Mouse (Mus musculus) lung, adult 18-20 months (tissue): ENCODE results near the gene Mybl2.
"Not testable (repeated sequence)": the region's sequence is repeated elsewhere in the genome, so short reads cannot be mapped to it uniquely, and the experiment has no call there.

Experiments used
- DNase-seq, 2 experiments: peaks; one replicate each; pipeline ENCODE4 v3.0.0; 2022; ENCODE audit warnings: mixed read lengths in 2 of 2

Mybl2 gene

DNA sequence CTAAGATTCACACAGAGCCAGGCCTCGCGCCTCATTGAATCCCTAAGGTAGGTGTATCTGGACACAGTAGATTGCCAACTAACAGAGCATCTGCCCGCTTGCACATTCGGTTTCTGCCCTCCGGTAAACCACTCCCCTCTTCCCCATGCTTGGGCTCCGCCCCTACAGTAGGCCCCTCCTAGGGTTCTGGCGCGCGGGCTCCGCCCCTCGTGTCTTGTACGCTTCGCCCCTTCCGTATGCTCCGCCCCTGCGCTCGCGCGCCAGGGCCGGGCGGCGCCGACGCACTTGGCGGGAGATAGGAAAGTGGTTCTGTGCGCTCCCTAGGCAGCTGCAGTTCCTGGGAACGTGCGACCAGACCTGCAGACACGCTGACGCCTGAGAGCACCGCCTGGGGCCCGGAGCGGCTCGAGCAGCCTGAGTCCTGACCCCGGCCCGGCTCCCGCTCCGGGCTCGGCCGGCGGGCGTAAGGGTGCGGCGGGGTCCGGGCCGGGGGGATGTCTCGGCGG lies at the start of gene Mybl2:
TSS of gene Mybl2 (plus strand) at position 353 of the 506 bp plus-strand sequence.
- DNase-seq = peak; percentile 95 to 97

DNA sequence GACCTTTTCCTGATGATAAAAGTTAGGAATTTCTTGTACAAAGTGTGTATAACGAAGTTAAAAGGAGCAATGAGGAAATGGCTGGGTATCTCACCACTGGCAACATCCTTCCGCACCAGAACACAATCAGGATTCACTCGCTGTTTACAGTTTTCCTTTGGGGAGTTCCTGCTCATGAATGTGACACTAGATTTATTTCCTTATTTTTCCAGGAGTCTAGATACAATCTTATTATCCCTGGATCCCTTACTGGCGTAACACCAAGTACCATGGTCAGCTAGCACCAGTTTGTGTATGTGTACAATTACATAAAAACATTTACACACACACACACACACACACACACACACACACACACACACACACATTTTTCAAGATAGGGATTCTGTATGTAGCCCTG lies 47.2 kb upstream of the Mybl2 start:
- DNase-seq = peak in 1 of 2 experiments; percentile 39

DNA sequence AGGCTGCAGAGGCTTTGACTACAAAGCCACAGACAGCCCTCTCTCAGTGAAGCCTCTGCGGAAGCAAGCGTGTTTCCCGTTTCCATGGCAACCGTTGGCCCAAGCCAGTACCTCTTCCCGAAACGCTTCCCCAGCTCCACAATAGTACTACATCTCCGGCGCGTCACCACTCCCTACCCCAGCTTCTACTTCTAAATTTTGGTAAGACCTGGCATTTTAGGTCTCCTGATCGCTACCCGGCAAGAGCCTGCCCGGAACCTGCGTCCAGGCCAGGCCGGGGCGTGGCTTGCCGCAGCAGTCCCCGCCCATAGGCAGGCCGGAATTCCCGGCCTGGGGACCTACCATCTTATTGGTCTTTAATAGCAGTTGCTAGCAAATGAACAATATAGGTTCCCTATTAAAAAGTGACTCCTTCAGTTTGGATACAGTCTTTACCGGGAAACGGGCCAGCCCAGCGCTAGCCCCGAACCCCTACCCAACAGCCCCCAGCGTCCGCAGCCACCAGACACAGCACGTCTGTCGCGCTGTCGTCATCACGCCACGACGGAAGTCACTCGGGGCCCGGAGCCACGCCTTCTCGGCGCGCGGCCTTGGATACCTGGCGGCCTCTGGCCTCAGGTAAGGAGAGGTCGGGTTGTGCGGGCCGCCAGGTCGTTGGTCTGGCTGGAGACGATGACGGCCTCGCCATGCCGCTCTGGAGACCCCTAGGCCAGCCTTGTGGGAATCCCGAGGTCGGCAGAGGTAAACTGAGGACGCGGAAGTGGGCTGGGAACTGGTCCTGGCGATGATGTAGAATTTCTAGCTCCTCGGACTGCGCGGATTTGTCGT lies 37.4 kb upstream of the Mybl2 start, which contains the start of gene Ift52:
TSS of gene Ift52 (plus strand) at position 439 of the 828 bp plus-strand sequence.
- DNase-seq = peak; percentile 91 to 92

DNA sequence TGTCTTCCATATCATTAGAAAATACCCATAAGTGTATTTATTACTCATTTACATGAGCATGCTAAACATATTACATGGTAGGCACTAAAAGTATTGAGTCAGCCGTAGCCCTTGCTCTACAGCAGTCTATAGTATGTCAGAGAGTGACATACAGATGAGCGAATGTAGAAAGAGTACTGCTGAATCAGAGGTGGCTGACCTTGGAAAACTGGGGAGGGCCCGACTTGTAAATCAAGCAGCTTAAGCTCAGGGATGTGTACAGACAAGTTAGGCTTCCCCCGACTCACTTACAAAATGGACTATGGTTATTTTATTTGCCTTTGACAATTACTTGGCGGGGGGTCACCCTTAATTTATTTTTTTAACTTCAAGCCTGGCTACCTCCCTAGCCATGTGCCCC lies 23.2 kb upstream of the Mybl2 start:
- no peak for DNase-seq

DNA sequence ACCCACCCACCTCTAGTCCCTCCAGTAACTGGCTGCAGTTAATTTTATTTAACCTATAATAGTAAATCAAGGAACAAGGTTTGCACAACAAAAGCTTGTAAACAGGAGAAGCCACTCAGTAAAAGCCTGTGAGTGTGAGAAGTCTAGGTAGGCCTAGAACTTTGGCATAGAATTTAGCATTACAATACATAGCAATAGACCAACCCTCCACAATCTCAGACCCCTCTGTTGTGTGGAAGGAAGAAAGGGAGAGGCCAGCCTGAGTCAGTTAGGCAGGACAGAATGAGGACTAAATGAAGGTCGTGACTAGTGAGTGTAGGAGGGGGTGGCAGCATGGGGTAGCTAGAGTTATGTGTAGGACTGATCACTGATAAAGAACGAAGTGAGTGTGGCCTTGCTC lies 22.7 kb upstream of the Mybl2 start:
- no peak for DNase-seq

DNA sequence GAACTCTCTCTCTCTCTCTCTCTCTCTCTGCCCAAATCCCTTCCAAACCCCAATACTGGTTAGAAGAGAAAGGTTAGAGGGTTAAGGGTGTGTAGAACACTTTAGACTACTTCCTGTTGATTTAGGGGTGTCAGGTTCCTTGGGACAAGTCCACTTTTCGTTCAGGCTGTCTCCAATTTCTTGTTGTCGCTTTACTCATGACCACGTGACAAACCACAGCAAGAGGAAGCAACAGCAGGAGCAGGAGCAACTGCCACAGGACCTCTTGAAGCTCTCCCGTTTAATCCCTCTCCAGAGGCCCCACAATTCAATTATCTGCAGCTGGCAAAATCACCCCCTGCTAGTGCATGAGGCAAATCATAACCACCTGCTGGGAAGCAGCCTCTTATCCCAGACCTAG lies 21.9 kb upstream of the Mybl2 start:
- peak in 1 of 2 experiments; percentile 17 for DNase-seq

DNA sequence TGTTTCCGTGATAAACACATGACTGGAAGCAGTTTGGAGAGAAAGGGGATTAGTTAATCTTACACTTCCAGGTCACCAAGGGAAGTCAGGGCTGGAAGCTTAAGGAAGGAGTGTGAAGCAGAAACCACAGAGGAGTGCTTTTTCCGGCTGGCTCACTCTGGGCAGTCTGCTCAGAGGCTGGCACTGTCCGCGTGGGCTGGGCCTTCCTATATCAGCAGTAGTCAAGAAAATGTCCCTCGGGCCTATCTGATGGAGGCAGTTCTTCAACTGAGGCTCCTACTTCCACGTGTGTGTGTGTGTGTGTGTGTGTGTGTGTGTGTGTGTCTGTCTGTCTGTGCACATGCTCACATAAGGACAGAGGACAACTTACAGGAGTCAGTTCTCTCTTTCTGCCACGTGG lies 14.5 kb upstream of the Mybl2 start:
- DNase-seq = no peak

DNA sequence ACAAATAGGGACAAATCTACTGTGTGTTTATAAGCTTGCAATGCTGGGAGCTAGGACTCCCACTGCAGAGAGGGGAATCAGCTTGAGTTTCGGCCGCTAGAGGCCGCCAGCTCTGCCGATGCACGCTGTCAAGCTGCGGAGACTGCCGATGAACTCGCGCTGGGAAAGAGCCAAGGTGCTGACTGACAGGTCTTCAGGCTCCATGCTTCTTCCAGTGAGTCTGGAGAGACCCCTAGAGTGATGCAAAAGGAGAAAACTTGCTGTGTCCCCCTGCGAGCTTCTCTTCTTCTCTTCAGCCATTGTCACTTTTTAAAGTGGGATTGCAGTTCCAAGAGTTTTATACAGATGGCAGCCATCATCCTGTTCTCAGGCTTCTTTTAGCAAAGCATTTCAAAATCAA lies 6.4 kb upstream of the Mybl2 start:
- peak; percentile 64 to 68 for DNase-seq

DNA sequence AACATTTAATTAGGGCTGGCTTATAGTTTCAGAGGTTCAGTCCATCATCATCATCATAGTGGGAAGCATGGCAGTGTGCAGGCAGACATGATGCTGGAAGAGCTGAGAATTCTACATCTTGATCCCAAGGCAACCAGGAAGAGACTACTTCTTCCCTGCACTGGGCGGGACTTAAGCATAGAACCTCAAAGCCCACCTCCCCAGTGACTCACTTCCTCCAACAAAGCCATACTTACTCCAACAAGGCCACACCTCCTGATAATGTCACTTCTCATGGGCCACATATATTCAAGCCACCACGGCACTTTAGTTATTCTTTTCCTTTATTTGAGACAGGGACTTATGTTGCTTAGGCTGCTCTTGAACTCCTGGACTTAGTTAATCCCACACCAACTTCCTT lies 5.4 kb upstream of the Mybl2 start:
- no peak for DNase-seq

DNA sequence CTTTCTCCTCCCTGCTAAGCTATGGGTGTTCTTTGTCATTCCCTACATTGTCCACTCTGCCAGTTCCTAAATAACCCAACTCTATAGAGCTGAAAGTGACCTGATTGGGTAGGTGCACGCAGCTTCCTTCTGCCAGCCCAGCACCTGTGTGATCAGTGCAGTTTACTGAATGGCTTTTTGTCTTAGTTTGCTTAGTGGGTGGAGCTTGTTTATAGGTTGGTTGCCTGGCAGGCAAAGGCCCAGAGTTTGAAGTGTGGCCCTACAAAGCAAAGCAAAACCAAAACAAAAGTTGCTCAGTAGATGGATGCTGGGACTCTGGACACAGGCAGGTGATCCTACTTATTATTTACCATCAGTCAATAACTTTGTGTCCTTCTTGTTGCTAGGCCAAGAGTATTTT lies 2.8 kb upstream of the Mybl2 start:
- DNase-seq = peak; percentile 24 to 40

DNA sequence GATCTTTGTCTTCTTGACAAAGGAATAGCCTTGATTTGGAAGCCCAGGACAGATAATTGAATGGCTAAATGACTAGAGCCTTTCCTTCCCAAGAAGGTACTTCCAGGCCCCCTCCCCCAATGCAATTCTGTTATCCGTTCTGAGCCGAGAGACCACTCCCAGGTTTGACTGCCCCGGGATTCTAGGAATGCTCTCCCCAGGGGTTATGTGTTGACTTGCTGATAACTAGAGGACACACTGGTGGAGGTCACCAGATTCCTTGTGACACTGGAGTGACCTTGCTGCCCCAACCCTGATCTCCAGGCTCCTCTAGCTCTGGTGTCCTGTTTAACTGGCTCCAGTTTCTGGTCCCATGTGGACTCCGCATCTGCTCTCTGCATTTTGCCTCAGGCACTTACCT lies 2.4 kb upstream of the Mybl2 start:
- peak; percentile 8 to 33 for DNase-seq

DNA sequence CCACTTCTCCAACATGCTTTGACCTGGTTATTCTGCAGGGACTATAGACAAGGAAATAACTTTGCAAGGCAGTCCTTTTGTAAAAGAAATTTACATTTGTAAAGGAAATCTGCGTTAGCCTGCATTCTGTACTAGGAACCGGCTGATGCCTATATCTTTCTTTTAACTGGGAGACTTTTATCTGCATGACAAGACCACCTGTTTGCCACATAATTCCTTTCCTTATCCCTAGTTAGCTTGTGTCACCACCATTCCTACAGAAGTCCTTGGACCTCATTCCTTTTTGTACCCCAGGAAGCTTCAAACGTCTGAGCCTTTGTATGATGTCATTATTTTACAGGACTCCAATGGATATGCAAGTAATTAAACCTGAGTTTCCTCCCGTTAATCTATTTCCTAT lies 1.7 kb upstream of the Mybl2 start:
- no peak for DNase-seq

DNA sequence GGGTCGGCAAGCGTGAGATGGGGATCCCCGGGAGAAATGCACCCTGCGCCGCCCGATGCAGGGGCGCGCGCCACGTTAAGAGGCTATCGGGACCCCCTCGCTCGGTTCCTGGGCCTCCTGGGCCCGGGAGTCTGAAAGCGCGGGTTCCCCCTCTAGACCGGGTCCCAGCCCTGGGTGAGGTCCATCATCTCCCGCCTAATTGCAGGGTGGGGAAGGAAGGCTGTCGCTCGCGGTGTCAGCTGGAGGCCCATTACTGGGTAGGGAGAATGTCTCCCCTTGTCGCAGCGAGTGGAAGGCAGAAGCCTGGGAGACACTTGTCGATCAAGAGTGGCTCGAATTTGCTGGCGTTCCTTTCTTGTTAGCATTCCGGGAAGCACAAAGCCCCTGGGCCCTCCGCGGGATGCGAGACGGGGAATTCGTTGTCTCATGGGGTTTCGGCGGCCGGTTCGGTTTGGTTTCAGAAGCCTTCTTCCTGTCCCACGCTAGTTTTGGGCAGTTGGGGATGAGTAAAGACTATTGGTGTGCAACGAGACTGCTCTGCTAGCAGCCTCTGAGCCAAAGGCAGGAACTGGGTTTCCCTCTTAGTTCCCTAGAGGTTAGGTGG lies 506 bp downstream of the Mybl2 start:
- no peak for DNase-seq

DNA sequence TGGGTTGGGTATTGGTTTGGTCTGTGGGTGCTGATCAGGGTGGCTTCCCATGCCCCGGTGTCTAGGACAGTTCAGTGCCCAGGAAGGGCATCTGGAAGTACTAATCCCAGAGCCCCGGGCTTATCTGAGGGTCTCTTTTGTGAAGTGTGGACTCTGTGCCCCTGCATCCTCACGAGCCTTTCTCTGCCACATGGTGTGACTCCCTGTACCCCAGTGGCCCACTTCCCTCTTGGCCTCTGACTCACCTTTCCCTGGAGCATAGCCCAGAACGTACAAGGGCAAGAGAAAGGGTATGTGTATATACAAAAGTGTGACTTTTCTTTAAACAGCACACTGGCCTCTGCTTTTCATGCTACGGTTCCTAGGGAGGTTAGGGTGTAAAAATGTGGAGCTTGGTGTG lies 1.2 kb downstream of the Mybl2 start:
- DNase-seq = no peak

DNA sequence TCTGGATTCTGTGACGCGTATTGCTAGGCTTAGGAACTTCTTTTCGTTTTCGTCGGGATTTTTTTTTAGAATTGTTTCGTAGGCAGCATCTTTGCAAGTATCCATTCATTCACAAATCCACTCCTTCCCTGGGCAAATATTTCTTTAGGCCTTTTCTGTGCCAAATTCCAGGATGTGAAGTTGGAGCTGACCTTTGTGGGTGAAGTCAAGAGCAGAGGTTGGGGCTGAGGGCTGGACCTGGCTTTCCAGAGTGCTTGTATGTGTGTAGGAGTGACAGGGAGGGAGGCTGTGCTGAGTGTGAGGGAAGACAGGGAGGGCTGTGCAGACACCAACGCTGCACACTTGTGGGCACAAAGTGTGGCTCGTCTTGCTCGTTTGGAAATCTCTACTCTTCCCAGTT lies 2.1 kb downstream of the Mybl2 start:
- DNase-seq = peak; percentile 18 to 45

DNA sequence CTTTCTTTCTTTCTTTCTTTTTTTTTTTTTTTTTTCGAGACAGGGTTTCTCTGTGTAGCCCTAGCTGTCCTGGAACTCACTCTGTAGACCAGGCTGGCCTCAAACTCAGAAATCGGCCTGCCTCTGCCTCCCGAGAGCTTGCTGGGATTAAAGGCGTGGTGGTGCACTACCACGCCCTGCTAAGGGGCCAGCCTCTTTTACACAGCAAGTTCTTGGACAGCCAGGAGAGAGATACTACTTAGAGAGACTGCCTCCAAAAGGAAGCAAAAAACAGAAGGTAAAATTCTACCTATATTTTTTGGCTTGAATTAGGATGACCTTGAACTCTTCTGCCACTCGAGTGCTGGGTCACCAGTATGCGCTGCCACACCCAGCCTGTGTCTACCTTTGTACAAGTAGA lies 4.5 kb downstream of the Mybl2 start:
- DNase-seq = not testable (repeated sequence)

DNA sequence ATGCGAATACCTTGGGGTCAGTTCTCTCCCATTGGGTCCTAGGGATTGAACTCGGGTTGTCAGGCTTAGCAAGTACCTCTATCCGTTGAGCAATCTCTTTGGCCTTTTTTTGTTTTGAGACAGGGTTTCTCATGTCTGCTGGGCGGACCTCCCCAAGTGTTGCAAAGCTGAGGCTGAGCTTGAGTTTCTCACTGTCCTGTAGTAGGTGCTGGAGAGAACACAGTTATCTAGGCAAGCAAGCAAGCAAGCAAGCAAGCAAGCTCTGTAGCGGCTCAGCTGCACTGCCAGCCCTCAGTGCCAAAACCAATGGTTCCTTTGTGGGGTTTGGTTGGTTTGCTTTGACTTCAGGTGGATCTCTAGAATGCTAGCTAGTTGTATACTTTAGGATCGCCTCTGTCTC lies 6.1 kb downstream of the Mybl2 start:
- DNase-seq = no peak

DNA sequence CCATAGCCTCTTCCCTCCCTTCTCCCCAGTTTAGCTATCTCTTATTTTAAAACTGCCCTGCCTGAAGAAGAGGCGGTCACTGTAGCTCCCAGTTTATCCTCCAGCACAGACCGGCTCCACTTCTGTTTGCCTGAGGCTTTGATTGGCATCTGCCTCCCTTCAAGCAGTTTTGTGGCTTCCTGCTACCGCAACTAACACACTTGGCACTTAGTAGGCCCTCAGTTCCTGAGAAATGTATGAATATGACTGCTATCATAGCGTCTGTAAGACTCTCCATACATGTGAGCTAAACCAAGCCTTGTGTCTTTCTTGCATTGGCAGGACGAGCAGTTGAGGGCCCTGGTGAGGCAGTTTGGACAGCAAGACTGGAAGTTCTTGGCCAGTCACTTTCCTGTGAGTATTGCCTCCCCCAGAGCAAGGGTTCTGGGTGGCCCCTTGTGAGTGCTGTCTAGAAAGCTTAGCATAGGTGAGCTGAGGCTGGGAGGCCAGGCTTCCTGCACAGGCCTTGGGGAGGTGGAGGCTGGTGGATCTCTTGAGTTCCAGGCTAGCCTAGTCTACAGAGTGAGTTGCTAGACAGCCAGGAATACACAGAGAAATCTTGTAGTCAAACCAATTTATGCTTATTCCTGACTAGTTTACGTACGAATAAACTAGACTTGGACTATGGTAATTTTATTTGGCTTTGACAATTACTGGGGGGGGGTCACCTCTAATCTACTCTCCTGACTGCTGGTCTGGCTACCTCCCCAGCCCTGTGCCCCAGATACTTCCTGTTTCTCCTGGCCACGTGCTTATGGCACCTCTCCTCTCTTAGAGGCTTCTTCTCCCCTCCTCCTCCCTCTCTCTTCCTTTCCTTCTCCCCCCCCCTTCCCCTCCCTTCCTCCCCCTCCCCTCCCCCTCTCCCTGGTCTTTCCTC lies 7.0 kb downstream of the Mybl2 start:
- no peak for DNase-seq

DNA sequence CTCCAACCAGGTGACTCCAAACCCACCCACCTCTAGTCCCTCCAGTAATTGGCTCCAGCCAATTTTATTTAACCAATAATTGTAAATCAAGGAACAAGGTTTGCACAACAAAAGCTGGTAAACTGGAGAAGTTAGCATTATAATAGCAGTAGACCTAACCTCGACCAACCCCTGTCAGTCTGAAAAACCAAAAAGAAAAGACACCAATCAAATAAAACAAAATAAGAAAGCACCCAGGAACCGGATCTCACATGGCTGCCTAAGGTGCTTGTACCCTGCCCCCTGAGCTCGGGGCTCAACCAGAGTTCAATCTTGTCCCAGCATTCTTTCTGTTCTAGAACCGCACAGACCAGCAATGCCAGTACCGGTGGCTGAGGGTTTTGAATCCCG lies 7.6 kb downstream of the Mybl2 start:
- no peak for DNase-seq

DNA sequence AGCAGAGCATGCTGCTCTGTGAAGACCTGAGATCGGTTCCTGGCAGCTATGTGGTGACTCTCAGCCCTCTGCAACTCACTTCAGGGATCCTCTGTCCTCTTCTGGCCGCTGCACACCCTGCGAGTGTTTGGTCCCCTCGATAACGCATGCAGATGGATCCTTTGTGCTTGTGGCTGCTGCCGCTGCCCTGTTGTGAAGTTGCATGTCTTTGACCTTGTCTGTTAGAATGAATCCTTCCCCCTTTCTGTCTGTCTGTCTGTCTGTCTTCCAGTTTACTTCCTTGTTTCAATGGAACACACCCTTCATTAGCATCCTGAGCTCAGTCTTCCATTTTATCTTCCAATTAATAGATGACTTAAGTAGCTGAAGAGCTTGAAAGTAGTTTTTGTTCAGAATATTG lies 11.8 kb downstream of the Mybl2 start:
- no peak for DNase-seq

DNA sequence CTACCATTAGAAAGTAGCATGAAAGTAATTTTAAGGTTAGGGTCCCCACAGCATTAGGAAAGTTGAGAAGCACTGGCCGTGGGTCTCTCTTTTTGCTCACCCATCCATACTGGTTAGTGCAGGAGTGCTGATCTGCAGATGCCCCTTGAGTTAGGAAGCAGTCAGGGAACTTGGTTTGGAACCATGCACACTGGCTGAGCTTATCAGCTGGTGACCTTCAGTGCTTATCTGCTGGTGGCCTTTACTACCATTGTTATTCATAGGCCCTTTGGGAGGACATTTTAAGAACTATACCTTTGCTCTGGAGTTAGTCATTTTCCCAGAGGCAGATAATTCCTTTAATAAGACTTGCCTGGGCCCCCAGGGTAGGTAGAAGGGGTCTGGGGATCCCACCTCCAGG lies 12.7 kb downstream of the Mybl2 start:
- no peak for DNase-seq

DNA sequence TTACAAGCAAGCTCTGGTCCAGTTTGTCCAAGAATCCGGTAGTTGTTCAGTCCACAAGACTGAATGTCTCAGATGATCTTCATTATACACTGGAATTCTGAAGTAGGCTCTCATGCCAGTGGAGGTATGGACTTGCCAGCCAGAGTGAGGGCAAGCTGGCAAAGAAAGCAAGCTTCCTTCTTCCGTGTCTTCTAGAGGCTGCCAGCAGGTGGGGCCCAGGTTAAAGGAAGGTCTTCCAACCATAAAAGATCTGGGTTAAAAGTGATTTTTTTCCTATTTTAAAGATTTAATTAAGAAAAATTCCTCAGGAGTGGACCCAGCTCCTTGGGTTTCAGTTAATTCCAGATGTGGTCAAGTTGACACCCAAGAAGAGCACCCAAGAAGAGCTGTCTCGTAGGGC lies 15.7 kb downstream of the Mybl2 start:
- no peak for DNase-seq

DNA sequence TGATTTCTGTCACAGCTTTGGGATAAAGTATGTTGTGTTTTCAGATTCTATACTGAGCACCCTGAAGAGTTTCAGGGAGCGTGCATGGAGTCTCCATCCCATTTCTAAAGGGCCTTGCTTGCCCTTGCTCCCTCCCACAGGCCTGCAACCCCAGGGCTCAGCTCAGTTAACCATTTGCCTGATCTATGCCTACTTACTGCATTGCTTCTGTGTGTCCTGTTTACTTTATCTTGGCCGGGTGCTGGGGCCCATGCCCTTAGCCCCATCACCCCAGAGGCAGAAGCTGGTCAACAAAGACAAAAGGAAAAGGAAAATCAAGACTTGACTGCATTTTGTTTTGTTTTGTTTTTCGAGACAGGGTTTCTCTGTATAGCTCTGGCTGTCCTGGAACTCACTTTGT lies 17.1 kb downstream of the Mybl2 start:
- no peak for DNase-seq
